Mouse (Mus musculus): ENCODE results near the gene Ly6g6c. TPM values are rescaled to one million over a fixed set of nuclear protein-coding genes. Genes with fewer than 3 reads are reported as not detected.

Gene Ly6g6c
- polyA plus RNA-seq, 1 experiment from 2014 or later = 0.32 TPM

DNA sequence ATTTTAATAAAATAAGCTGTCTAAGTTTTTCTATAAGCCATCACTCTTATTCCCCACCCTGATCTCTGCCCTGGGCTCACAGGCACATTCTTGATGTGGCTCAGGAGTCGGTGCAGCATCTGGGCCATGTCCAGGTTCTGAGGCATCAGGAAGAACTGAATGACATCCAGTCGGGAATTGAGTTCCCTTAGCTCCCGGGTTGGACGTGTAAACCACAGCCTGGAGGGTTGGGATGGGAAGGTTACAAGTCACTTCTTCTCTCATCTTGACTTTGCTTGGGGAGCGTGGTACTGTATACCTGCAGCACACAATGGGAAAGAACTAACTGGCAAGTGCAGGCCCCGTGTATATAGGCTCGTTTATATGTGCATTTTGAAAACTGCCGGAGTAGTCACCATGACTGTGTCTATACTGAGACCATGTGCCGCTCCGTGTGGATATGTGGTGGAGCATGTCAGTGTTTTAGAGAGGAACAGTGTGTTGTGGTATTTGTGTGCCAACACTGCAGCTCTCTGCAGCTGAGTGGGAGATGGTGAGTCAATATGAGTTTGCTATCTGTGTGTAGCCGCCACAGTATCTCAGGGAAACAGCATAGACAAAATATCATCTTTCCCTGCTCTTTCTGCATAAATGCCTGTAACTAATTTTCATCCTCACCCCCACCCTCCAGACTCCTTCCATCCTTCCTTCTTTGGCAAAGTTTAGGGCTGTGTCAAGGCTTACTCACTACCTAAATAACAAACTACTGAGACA lies 25.9 kb upstream of the Ly6g6c start:
- DNase-seq (no peak), ATAC-seq (no peak)
- Histone ChIP-seq H3K27ac (ENCODE audit: low read depth) (no peak overlapping the region), H3K4me3 (ENCODE audit: low read depth, low read length) (no peak overlapping the region), H3K4me1 (ENCODE audit: insufficient read depth) (peaks cover 12% of the 10 kb centered on the region), H3K4me2 (ENCODE audit: low read depth, low read length) (no peak overlapping the region), H3K27me3 (ENCODE audit: insufficient read depth, low read length) (no peaks in the 10 kb centered on the region), H3K9me3 (ENCODE audit: low read length) (no peaks in the 10 kb centered on the region), H3K36me3 (replicated peaks; ENCODE audit: insufficient read depth, low read length) (no peaks in the 10 kb centered on the region), H3K9ac (replicated peaks) (no peak overlapping the region)
- TF ChIP-seq EP300 (IDR thresholded peaks at IDR 0.05; ENCODE audit: low read depth) (no peak), CTCF (IDR thresholded peaks at IDR 0.05; ENCODE audit: low read depth) (no peak)
- WGBS (ENCODE audit: insufficient replicate concordance) = 84% methylated on average over 11 of the region's 11 CpGs

DNA sequence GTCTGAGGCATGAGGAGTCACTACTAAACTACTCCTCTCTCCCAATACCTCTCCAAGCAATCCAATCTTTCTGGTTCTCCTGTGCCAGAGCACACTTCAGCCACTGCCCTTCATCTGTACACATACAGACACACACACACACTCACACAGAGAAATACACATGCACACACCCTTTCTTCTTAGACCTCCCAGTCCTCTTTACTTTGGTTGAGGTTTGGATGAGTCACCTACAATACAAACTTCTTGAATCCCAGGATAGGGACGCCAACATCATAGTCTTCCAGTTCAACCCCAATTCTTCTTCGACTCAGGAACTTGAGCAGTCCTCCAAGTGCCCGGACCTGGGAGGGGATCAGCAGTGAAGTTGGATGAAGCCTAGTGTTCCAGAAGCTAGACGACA lies 21.4 kb upstream of the Ly6g6c start:
- H3K4me2 ChIP-seq (ENCODE audit: low read depth, low read length) = 0 out of 2 replicates have a peak overlapping the region, but pooled peaks have one; percentile 99
- H3K9ac ChIP-seq (replicated peaks) = no peak overlapping the region
- TF ChIP-seq CTCF (IDR thresholded peaks at IDR 0.05; ENCODE audit: low read depth) (no peak), EP300 (IDR thresholded peaks at IDR 0.05; ENCODE audit: low read depth) (no peak)
- H3K36me3 ChIP-seq (replicated peaks; ENCODE audit: insufficient read depth, low read length) = no peaks in the 10 kb centered on the region
- H3K9me3 ChIP-seq (ENCODE audit: low read length) = no peaks in the 10 kb centered on the region
- no peak for ATAC-seq
- H3K27ac ChIP-seq (ENCODE audit: low read depth) = peak overlapping the region; percentile 94; the same call in 1 of the 2 replicates
- DNase-seq = no peak
- no peak overlapping the region for H3K4me3 ChIP-seq (ENCODE audit: low read depth, low read length)
- 77% methylated on average over 4 of the region's 4 CpGs for WGBS (ENCODE audit: insufficient replicate concordance)
- H3K4me1 ChIP-seq (ENCODE audit: insufficient read depth) = peaks cover 50% of the 10 kb centered on the region
- no peaks in the 10 kb centered on the region for H3K27me3 ChIP-seq (ENCODE audit: insufficient read depth, low read length)

DNA sequence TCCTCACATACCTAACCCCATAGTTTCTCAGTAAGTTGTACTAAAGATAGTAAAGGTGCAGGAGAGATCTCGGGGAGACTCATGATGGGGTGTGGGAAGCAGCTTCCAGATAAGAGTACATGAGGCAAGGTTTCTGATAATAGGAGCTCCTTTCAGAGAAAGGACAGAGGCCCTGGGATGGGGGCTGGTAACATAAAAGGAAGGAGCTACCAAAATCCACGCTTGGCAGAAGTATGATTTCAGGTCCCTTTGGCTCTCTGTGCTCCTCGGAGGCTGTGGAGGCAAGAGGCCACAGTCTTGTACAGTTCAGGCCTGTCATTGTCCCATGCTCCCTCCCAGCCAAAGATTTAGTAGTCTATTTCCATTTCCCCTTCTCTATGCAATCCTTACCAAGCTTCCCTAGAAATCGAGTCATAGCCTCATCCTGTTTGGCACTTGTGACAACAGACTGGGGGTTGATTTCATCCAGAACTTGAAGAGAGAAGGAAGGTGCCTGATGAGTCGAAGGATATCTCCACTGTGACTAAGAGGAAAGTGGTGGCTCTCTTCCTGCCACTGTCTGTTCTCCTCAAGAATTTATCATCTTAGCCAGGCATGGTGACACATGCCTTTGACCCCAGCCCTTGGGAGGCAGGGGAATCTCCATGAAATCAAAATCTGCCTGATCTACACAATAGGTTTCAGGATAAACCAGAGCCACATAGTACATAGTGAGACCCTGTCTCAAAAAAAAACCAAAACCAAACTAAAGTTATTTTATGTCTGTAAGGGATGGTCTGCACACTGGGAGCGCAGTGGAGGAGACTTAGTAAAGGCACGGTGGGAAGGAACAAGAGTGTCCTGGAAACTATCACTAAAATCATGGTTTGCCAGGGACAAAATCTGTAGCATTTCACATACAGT lies 20.0 kb upstream of the Ly6g6c start:
- H3K27ac ChIP-seq (ENCODE audit: low read depth) = peak overlapping the region; percentile 94
- peak overlapping the region; percentile 93 for H3K9ac ChIP-seq (replicated peaks)
- H3K27me3 ChIP-seq (ENCODE audit: insufficient read depth, low read length) = no peaks in the 10 kb centered on the region
- peak; percentile 63 for TF ChIP-seq EP300 (IDR thresholded peaks at IDR 0.05; ENCODE audit: low read depth)
- no peak for TF ChIP-seq CTCF (IDR thresholded peaks at IDR 0.05; ENCODE audit: low read depth)
- H3K4me2 ChIP-seq (ENCODE audit: low read depth, low read length) = peak overlapping the region; percentile 99
- no peak for ATAC-seq
- peaks cover 61% of the 10 kb centered on the region for H3K4me1 ChIP-seq (ENCODE audit: insufficient read depth)
- DNase-seq = no peak
- WGBS (ENCODE audit: insufficient replicate concordance) = 47% methylated on average over 7 of the region's 7 CpGs
- H3K4me3 ChIP-seq (ENCODE audit: low read depth, low read length) = peak overlapping the region; percentile 70
- H3K9me3 ChIP-seq (ENCODE audit: low read length) = no peaks in the 10 kb centered on the region
- no peaks in the 10 kb centered on the region for H3K36me3 ChIP-seq (replicated peaks; ENCODE audit: insufficient read depth, low read length)

DNA sequence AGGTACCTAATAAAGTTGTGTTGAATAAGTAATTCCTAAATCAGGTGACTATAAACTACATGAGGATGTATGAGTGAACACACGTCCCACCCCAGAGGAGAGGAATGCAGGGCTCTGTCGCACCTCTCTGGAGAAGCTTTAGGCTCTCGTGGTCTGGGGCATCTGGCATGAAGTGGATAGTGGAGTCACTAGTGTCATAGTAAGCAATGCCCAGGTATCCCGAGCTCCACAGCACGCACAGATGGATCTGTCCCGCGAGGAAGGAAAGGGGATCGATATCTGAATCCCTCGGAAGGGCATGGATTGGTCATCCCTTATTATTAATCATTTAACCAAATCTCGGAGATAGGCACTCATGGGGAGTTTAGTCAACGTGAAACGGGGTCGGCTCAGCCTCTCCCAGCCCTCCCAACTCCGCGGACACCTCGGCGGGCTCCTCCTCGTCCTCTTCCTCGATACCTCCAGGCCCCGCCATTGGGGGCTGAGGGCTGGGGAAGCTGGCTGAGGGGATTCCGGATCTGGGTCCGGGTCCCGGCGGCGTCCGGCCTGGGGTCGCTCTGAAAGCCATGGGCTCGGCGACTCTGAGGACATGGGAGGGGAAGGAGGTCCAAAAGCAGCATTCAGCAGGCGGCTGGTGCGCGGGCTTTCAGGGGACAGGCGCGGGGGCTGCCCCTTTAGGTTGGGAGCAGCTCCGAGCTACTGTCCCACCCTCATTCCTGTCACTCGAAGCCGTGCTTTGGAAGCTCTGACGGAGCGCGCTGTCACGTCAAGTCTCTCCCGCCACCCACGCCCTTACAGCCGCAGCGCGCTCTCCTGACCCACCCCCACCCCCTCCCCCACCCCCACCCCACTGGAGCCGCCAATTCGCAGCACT lies 19.1 kb upstream of the Ly6g6c start:
- H3K27me3 ChIP-seq (ENCODE audit: insufficient read depth, low read length) = no peaks in the 10 kb centered on the region
- peak overlapping the region; percentile 70 for H3K4me3 ChIP-seq (ENCODE audit: low read depth, low read length)
- no peaks in the 10 kb centered on the region for H3K36me3 ChIP-seq (replicated peaks; ENCODE audit: insufficient read depth, low read length)
- ATAC-seq (no peak), DNase-seq (no peak)
- peak overlapping the region; percentile 93 for H3K9ac ChIP-seq (replicated peaks)
- H3K4me2 ChIP-seq (ENCODE audit: low read depth, low read length) = peak overlapping the region; percentile 99
- peak overlapping the region; percentile 94 for H3K27ac ChIP-seq (ENCODE audit: low read depth)
- H3K9me3 ChIP-seq (ENCODE audit: low read length) = no peaks in the 10 kb centered on the region
- H3K4me1 ChIP-seq (ENCODE audit: insufficient read depth) = peaks cover 61% of the 10 kb centered on the region
- TF ChIP-seq CTCF (IDR thresholded peaks at IDR 0.05; ENCODE audit: low read depth) = no peak
- no peak for TF ChIP-seq EP300 (IDR thresholded peaks at IDR 0.05; ENCODE audit: low read depth)
- 4% methylated on average over 40 of the region's 48 CpGs for whole genome bisulfite sequencing (ENCODE audit: insufficient replicate concordance)

DNA sequence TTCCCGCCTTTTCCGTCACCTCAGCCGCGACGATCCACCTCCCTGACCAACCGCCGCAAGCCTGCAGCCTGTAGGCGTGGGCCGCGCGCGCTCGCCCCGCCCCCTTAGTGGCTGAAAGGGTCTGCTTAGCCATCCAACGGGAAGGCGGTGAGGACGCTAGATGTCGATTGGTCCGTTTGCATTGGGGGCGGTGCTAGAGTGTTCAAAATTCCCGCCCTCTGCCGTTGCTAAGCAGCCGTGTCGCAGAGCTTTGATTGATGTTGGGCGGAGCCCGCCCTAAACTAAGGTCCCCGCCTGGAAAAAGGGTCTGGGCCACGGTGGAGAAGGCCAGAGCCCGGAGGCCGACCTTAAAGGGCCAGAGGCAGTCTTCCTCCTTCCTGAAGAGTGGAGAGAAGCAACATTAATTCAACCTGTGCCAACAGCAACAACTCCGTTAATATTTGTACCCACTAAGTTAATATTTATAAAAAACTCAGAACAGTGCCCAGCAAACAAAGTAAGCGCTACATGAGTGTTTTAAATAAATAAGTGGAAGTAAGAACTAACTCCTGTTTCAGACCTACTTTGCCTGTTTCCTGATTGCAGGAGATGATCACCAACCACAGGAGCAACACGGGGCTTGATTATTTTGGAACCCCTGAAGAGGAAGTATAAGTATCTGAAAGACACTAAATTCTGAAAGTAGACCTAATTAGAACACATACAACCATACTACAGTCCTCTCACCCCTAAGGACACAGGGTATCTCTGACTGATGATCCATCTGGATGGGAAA lies 18.3 kb upstream of the Ly6g6c start, which contains the start of gene Msh5:
TSS of gene Msh5 (minus strand) at position 65 of the 775 bp plus-strand sequence.
- DNase-seq (peak; percentile 99), ATAC-seq (peak; percentile 89)
- Histone ChIP-seq H3K9me3 (ENCODE audit: low read length) (no peaks in the 10 kb centered on the region), H3K4me1 (ENCODE audit: insufficient read depth) (peaks cover 62% of the 10 kb centered on the region), H3K36me3 (replicated peaks; ENCODE audit: insufficient read depth, low read length) (no peaks in the 10 kb centered on the region), H3K27ac (ENCODE audit: low read depth) (peak within 1 kb of the TSS; percentile 98), H3K4me2 (ENCODE audit: low read depth, low read length) (peak within 1 kb of the TSS; percentile 99), H3K9ac (replicated peaks) (peak within 1 kb of the TSS; percentile 93), H3K4me3 (ENCODE audit: low read depth, low read length) (peak within 1 kb of the TSS; percentile 70), H3K27me3 (ENCODE audit: insufficient read depth, low read length) (no peaks in the 10 kb centered on the region)
- WGBS (ENCODE audit: insufficient replicate concordance) = 2% methylated on average over 33 of the region's 33 CpGs
- TF ChIP-seq CTCF (IDR thresholded peaks at IDR 0.05; ENCODE audit: low read depth) = no peak
- peak; percentile 46 for TF ChIP-seq EP300 (IDR thresholded peaks at IDR 0.05; ENCODE audit: low read depth)

Data from liver, postnatal 0 days (tissue).